ENCODE assay signal across 12 mouse cellular contexts in genomic region chr2:125031562-125032257, GRCm38 (mm10). TPM values are rescaled to one million over a fixed set of nuclear protein-coding genes. Genes with fewer than 3 reads are reported as not detected.
DNase-seq lines count a peak whose midpoint lies in the region; ATAC-seq and TF ChIP-seq lines count a peak whose summit lies in the region.
"Had no signal": no experiment of that assay in that cellular context is flagged by ENCODE, and none has a peak within 500 bp of the region (broad histone marks: within the 10 kb centered on the region; RNA-seq: fewer than 3 reads in every experiment).

No protein-coding gene starts in this region.

- H3K9me3 ChIP-seq in hindbrain, embryonic 15.5 days, result no peaks in the 10 kb centered on the region
- H3K9me3 ChIP-seq in hindbrain, embryonic 10.5 days, result no peaks in the 10 kb centered on the region
- H3K9me3 ChIP-seq in neural tube, embryonic 15.5 days (replicated peaks), result no peaks in the 10 kb centered on the region

- no peak overlapping the region for H3K4me2 ChIP-seq in hindbrain, embryonic 15.5 days
- H3K4me2 ChIP-seq in neural tube, embryonic 15.5 days, result no peak overlapping the region

- WGBS in hindbrain, embryonic 15.5 days, result 66% methylated on average over 12 of the region's 12 CpGs
- 95% methylated on average over 12 of the region's 12 CpGs for WGBS in hindbrain, embryonic 10.5 days
- WGBS in neural tube, embryonic 15.5 days, result 74% methylated on average over 12 of the region's 12 CpGs

- no peak for DNase-seq in hindbrain, embryonic 10.5 days (ENCODE audit: low spot score)
- peak; percentile 82 to 84 for DNase-seq in cerebellum, adult 18-20 months
- peak; percentile 69 to 84 for DNase-seq in layer of hippocampus, adult 2 months (ENCODE audit: low spot score in 2 of 2)
- no peak for DNase-seq in spleen, adult 12 weeks (ENCODE audit: low spot score)
- no peak for DNase-seq in heart, postnatal 10 days
- no peak for DNase-seq in gastrocnemius, postnatal 4 days (ENCODE audit: low spot score in 2 of 2)
- DNase-seq: gastrocnemius, postnatal 10 days; liver had no signal

- intact Hi-C loops in heart, postnatal 10 days (cut with DNase I), result no loop called here

- H3K4me1 ChIP-seq in hindbrain, embryonic 15.5 days (replicated peaks), result peaks cover 23% of the 10 kb centered on the region
- H3K4me1 ChIP-seq in hindbrain, embryonic 10.5 days (replicated peaks), result peaks cover 7% of the 10 kb centered on the region; the same call in 1 of the 2 replicates
- peaks cover 14% of the 10 kb centered on the region for H3K4me1 ChIP-seq in neural tube, embryonic 15.5 days

- no peak overlapping the region for H3K9ac ChIP-seq in hindbrain, embryonic 15.5 days
- H3K9ac ChIP-seq in neural tube, embryonic 15.5 days (replicated peaks), result no peak overlapping the region

- ATAC-seq in hindbrain, embryonic 15.5 days (ENCODE audit: low FRiP score, low read depth), result peak; percentile 84; the same call in 1 of the 2 replicates
- ATAC-seq in neural tube, embryonic 15.5 days (ENCODE audit: low FRiP score), result 0 out of 2 replicates have a peak, but pooled peaks have one; percentile 56
- ATAC-seq: intestine, embryonic 16.5 days had no signal

- H3K36me3 ChIP-seq in hindbrain, embryonic 15.5 days, result no peaks in the 10 kb centered on the region
- no peaks in the 10 kb centered on the region for H3K36me3 ChIP-seq in hindbrain, embryonic 10.5 days
- no peaks in the 10 kb centered on the region for H3K36me3 ChIP-seq in neural tube, embryonic 15.5 days

- no peak overlapping the region for H3K4me3 ChIP-seq in hindbrain, embryonic 15.5 days
- no peak overlapping the region for H3K4me3 ChIP-seq in hindbrain, embryonic 10.5 days
- peak overlapping the region; percentile 14; the same call in 1 of the 2 replicates for H3K4me3 ChIP-seq in layer of hippocampus, adult 2 months
- no peak overlapping the region for H3K4me3 ChIP-seq in neural tube, embryonic 15.5 days (replicated peaks)

- H3K27ac ChIP-seq in hindbrain, embryonic 15.5 days (replicated peaks), result peak overlapping the region; percentile 72
- no peak overlapping the region for H3K27ac ChIP-seq in hindbrain, embryonic 10.5 days
- peak overlapping the region; percentile 77 for H3K27ac ChIP-seq in layer of hippocampus, adult 2 months
- peak overlapping the region; percentile 69 for H3K27ac ChIP-seq in neural tube, embryonic 15.5 days (replicated peaks)
- H3K27ac ChIP-seq: stomach, postnatal 0 days had no signal

- TF ChIP-seq CTCF in layer of hippocampus, adult 2 months (conservative IDR thresholded peaks at IDR 0.05), result no peak

- H3K27me3 ChIP-seq in hindbrain, embryonic 15.5 days, result no peaks in the 10 kb centered on the region
- no peaks in the 10 kb centered on the region for H3K27me3 ChIP-seq in hindbrain, embryonic 10.5 days (ENCODE audit: insufficient read depth, poor library complexity, severe bottlenecking)
- no peaks in the 10 kb centered on the region for H3K27me3 ChIP-seq in neural tube, embryonic 15.5 days (replicated peaks)

RNA-seq across cellular contexts. Expression of gene Slc24a5, which starts 36.2 kb away (rescaled TPM):
- 4.5 and 6.1 TPM in 2 replicates for polyA plus RNA-seq in hindbrain, embryonic 15.5 days (2015; fragmentation: Nextera tagmentation; extraction: Ambion mirVana)
- 3.5 and 4.7 TPM in 2 replicates for polyA plus RNA-seq in hindbrain, embryonic 10.5 days (2016; fragmentation: Nextera tagmentation; extraction: Ambion mirVana)
- total RNA-seq in layer of hippocampus, adult 2 months (2021), result under 1 TPM; 0.47 to 0.61 TPM
- polyA plus RNA-seq in neural tube, embryonic 15.5 days (2015; fragmentation: Nextera tagmentation; extraction: Ambion mirVana), result 2.7 and 5.0 TPM in 2 replicates
- total RNA-seq in heart, postnatal 10 days (2021), result 1 to 10 TPM in 1 of 2 experiments, under 1 TPM in 1; 0.89 to 1.5 TPM
- under 1 TPM; 0.32 to 0.49 TPM for total RNA-seq in gastrocnemius, postnatal 4 days (2021)

Comparison
In these comparisons a context has a peak if more than half of its experiments do, and no peak if none do; other contexts are left out.
1. DNase-seq: peak in cerebellum, adult 18-20 months (2 of 2) and layer of hippocampus, adult 2 months (2 of 2); none in hindbrain, embryonic 10.5 days (single experiment), spleen, adult 12 weeks (single experiment), heart, postnatal 10 days (0 of 2) and gastrocnemius, postnatal 4 days (0 of 2).